Mouse (Mus musculus): Measurements from ENCODE around the gene Bahcc1. TPM values are rescaled to one million over a fixed set of nuclear protein-coding genes. Genes with fewer than 3 reads are reported as not detected.

Gene Bahcc1
- total RNA-seq, 2 experiments from 2014 or later = 8.8 to 14.1 TPM

DNA sequence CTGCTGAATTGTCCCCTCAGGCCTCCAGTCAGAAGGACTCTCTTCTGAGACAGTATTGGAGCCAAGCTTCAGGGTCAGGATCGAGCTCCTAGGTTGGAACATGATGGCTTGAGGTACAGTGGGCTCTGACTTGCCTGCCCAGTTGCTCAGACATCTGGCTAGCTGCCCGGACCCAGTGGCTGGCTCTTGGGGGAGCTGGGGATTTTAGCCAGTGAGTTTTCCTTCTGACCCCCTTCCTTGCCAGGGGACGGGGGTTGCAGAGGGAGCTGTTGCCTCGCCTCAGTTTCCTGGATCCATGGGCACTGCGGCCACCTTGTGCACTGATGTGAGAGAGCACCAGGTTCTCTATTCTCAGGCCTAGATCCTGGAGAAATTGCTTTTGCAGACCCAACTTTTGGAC is 23.4 kb downstream of the Bahcc1 start:
- intact Hi-C loops (cut with DNase I) = no loop called here
- no peak for DNase-seq

DNA sequence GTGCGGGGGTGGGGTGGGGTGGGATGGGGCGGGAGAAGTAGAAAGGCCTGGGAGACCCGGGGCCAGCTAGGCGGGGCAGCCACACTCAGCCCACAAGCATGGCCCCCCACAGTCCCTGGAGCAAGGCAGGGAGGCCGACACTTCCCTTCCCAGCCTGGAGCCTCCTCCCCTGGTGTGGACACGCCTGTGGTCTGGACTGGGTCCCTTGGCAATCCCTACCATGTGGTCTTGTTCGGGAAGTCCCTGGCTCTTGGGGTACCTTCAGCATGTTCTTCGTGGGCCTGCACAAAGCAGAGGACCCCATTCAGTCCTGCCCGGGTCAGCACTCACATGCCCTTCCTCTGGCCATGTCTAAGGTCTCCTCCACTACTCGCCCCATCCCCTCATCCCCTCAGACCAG is 23.8 kb downstream of the Bahcc1 start:
- intact Hi-C loops (cut with DNase I) = no loop called here
- no peak for DNase-seq

GRCm38 (mm10) chr11:120256981-120257820 is 24.5 kb downstream of the Bahcc1 start:
- DNase-seq = no peak
- intact Hi-C loops (cut with DNase I) = no loop called here

DNA sequence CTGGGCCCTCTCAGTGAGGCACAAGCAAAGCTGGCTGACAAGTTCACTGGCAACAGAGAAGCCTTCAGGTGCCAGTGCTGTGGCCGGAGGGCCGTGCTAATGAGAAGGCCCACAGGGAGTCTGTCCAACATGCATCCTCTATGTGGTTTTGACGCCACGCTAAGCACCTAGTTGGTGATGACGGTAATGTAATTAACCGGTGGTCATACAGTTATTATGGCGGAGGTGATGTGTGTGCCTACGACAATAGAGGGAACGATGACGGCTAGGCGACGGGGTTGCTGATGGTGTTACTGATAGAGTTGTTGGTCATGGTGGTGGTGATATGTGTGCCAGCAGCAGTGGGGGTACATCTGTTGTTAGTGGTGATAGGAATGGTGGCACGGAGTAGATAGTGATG is 25.2 kb downstream of the Bahcc1 start:
- intact Hi-C loops (cut with DNase I) = no loop called here
- no peak for DNase-seq

DNA sequence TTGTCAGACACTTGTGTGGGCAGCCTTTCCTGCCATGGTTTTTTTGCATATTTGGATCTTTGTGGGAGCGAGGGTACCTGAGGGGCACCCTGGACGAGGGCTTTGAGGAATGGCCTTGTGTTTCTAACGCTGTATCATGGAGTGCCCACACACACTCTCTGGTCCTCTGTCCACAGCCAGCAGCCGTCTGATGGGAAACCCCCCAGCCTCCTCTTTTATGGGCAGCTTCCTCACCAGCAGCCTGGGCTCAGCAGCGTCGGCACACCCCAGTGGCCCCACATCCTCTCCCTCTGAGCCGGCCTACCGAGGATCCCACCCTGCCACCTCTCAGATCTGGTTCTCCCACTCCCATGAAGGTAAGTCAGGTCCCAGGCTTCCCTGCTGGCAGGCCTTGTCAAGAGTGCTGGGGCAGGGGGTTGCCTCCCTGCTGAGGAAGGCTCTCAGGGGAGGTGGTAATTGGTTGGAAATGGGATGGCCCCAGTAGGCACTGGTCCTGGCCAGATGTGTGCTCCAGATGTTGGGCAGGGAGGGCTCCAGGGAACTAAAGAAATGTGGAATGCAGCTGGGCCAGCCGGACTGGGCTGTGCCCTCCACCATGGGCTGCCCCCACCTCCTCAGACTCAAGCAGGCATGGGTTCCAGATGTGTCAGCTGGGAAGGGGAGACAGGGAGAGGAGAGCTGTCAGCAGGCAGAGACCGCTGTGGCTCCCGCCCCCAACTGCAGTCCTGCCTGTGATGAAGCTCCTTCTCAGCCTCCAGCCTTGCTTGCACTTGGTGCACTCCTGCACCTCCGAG is 26.3 kb downstream of the Bahcc1 start:
- intact Hi-C loops (cut with DNase I) = no loop called here
- no peak for DNase-seq

GRCm38 (mm10) chr11:120259792-120260768 is 27.3 kb downstream of the Bahcc1 start:
- DNase-seq = peak; percentile 71 to 73
- intact Hi-C loops (cut with DNase I) = loop anchor here (5.0 kb wide), 1 partner anchor 148 kb away; no protein-coding TSS in a partner anchor

DNA sequence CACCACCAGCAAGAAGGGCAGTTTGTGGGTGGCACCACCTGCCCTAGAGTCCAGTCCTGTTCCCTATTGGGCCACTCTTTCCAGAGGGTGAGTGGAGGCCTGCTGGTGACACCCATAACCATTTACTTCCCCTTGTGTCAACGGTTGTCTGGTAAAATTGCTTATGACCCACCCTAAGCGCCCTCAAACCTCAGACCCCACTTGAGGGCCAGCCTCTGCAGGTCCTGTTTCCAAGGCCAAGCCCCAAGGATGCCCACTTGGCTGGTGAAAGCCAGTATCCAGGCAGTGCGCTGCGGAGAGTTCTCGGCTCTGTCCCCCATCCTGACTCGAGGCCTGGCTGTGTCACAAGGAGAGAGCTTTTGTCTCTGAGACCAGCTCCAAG is 28.0 kb downstream of the Bahcc1 start:
- intact Hi-C loops (cut with DNase I) = loop anchor here (5.0 kb wide), 1 partner anchor 148 kb away; no protein-coding TSS in a partner anchor
- DNase-seq = no peak

GRCm38 (mm10) chr11:120261416-120262355 is 28.9 kb downstream of the Bahcc1 start:
- intact Hi-C loops (cut with DNase I) = loop anchor here (2.0 to 5.0 kb wide), 2 partner anchors 21 to 149 kb away; no protein-coding TSS in a partner anchor
- DNase-seq = peak; percentile 96 to 98

GRCm38 (mm10) chr11:120262356-120262901 is 29.7 kb downstream of the Bahcc1 start:
- peak; percentile 88 to 91 for DNase-seq
- intact Hi-C loops (cut with DNase I) = loop anchor here (2.0 to 5.0 kb wide), 2 partner anchors 22 to 150 kb away; no protein-coding TSS in a partner anchor

GRCm38 (mm10) chr11:120263176-120263575 is 30.4 kb downstream of the Bahcc1 start:
- intact Hi-C loops (cut with DNase I) = loop anchor here (1.0 to 5.0 kb wide), 3 partner anchors 22 to 151 kb away; no protein-coding TSS in a partner anchor

DNA sequence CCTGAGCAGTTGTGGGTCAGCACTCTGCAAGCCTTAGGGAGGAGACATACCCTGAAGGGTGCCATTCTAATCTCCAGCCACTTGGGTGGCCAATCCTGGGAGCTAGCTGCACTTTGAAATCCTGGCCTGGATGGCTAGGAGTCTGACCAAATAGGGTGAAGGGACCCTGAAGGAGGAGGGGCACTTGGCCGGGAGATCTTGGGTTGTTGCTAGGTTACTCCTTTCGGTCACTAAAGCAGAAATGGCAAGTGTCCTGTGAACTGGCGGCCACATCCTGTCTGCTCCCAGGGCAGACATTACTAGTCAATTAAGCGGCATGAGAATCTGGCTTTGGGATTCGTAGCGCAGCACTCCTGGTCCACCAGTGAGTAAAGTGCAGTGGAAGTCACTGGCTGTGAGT is 31.3 kb downstream of the Bahcc1 start:
- intact Hi-C loops (cut with DNase I) = loop anchor here (5.0 kb wide), 1 partner anchor 152 kb away; no protein-coding TSS in a partner anchor
- no peak for DNase-seq

More at GRCm38 (mm10) chr11:120263176-120263575, 30.4 kb downstream of the Bahcc1 start:
- DNase-seq = no peak

DNA sequence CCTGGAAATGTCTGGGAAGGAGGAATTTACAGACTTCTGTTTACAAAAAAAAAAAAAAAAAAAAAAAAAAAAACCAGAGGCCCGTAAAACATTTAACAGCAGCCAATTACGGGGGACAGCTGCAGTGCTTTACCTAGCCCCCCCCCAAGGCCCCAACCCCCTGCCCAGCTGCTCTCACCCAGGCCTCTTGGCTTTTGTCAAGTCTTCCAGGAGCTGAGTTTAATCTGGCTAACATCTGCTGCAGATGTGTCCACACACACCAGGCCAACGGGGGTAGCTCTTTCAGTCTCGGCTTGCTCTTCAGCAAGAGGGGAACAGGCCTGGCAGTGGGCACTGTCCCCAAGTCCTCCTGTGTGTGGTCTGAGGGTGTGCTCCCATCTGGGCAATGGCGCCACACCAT is 32.7 kb downstream of the Bahcc1 start:
- intact Hi-C loops (cut with DNase I) = no loop called here

GRCm38 (mm10) chr11:120266259-120266758 is 33.6 kb downstream of the Bahcc1 start:
- DNase-seq = no peak
- intact Hi-C loops (cut with DNase I) = no loop called here

More for the DNA sequence above, 32.7 kb downstream of the Bahcc1 start:
- no peak for DNase-seq

- intact Hi-C loops (cut with DNase I) = no loop called here
- DNase-seq = no peak
These were observed 34.5 kb downstream of the Bahcc1 start for GRCm38 (mm10) chr11:120267274-120267673.

GRCm38 (mm10) chr11:120267676-120268075 is 34.9 kb downstream of the Bahcc1 start:
- intact Hi-C loops (cut with DNase I) = no loop called here
- DNase-seq = no peak

- intact Hi-C loops (cut with DNase I) = no loop called here
- DNase-seq = no peak
These were observed 35.6 kb downstream of the Bahcc1 start for GRCm38 (mm10) chr11:120268195-120268967.

DNA sequence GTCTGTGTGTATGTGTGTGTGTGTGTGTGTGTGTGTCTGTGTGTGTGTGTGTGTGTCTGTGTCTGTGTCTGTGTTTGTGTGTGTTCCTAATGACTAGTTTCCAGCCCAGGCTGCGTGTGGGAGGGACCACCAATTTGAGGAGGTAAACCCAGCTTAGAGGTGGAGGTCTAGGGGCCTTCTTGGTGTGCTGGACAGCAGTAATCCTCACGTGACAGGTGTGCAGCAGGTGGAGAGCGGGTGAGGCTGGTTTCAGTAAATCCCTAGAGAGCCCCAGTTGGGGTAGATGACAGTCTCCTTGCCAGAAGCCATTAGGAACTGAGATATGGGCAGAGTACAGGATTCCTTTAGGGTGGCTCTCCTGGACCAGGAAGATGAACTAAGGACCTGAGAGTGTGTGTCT is 36.3 kb downstream of the Bahcc1 start:
- intact Hi-C loops (cut with DNase I) = no loop called here
- no peak for DNase-seq
